Comparison of ENCODE assay signal across 9 mouse cellular contexts in the genomic region with DNA sequence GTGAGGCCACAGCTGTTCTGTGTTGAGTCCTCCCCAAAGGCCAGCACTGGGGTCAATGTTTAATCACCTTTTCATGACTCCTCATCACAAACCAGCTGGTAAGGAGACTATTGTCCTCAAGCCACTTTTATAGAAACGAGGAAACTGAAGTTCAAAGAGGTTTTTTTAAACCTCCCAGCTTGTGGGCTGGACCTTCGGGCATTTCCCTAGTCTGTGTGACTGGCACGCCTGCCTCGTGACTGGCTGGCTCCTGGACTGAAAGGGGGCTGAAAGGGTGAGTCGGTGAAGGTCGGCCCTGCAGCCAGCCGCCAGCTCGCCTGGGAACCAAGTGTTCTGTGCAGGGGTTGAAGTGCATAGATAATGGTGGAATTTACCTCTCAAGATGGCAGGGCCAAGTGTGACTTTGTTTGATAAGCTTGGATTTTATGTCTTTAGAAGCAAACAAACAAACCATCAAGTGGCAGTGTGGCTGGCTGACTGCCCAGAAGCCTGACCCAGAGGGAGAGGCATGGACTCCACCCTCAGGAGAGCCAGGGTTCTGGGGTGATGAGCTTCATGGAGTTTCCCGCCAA. TPM values are rescaled to one million over a fixed set of nuclear protein-coding genes. Genes with fewer than 3 reads are reported as not detected.
A peak's percentile ranks its signal among the peaks of the same experiment; 100 is the strongest.
DNase-seq lines count a peak whose midpoint lies in the region; ATAC-seq and TF ChIP-seq lines count a peak whose summit lies in the region.
"Had no signal": no experiment of that assay in that cellular context is flagged by ENCODE, and none has a peak within 500 bp of the region (broad histone marks: within the 10 kb centered on the region; RNA-seq: fewer than 3 reads in every experiment).

No protein-coding gene starts in this region.

- no peak for TF ChIP-seq CTCF in liver, embryonic 14.5 days (IDR thresholded peaks at IDR 0.05; ENCODE audit: low read depth)

- TF ChIP-seq EP300 in liver, embryonic 14.5 days (IDR thresholded peaks at IDR 0.05; ENCODE audit: low read depth), result peak; percentile 58

- H3K36me3 ChIP-seq in hindbrain, embryonic 10.5 days, result no peaks in the 10 kb centered on the region
- H3K36me3 ChIP-seq in hindbrain, embryonic 14.5 days (replicated peaks; ENCODE audit: control insufficient read depth, insufficient read depth), result no peaks in the 10 kb centered on the region
- no peaks in the 10 kb centered on the region for H3K36me3 ChIP-seq in liver, embryonic 14.5 days (replicated peaks; ENCODE audit: control insufficient read depth, insufficient read depth, low read depth)
- H3K36me3 ChIP-seq in stomach, embryonic 14.5 days (ENCODE audit: control insufficient read depth, insufficient read depth, low read length), result no peaks in the 10 kb centered on the region
- H3K36me3 ChIP-seq: hindbrain, embryonic 15.5 days had no signal

- no peak overlapping the region for H3K4me3 ChIP-seq in hindbrain, embryonic 10.5 days
- no peak overlapping the region for H3K4me3 ChIP-seq in hindbrain, embryonic 14.5 days (replicated peaks; ENCODE audit: low read length)
- H3K4me3 ChIP-seq in liver, embryonic 14.5 days (ENCODE audit: insufficient read depth in 1 of 2, low read depth in 2 of 2, low read length in 2 of 2), result no peak overlapping the region
- H3K4me3 ChIP-seq in stomach, embryonic 14.5 days (ENCODE audit: low read depth, low read length), result no peak overlapping the region
- H3K4me3 ChIP-seq: hindbrain, embryonic 15.5 days had no signal

- peak; percentile 35 for DNase-seq in hindbrain, embryonic 10.5 days (ENCODE audit: low spot score)
- no peak for DNase-seq in hindbrain, embryonic 14.5 days (ENCODE audit: low spot score)
- DNase-seq in embryo, embryonic 9.5 days (ENCODE audit: extremely low spot score), result peak; percentile 42
- DNase-seq in liver, embryonic 14.5 days (ENCODE audit: low read depth in 3 of 3, low spot score in 3 of 3), result peak in 1 of 3 experiments; percentile 40
- DNase-seq in right cerebral cortex, adult 2 months (ENCODE audit: low spot score in 2 of 2), result no peak
- DNase-seq in frontal cortex, adult 2 months (ENCODE audit: extremely low spot score in 1 of 2, low spot score in 1 of 2), result no peak

- H3K4me2 ChIP-seq in hindbrain, embryonic 14.5 days (replicated peaks), result no peak overlapping the region
- no peak overlapping the region for H3K4me2 ChIP-seq in liver, embryonic 14.5 days (ENCODE audit: low read depth)
- H3K4me2 ChIP-seq in stomach, embryonic 14.5 days (replicated peaks; ENCODE audit: low read depth, low read length), result no peak overlapping the region
- H3K4me2 ChIP-seq: hindbrain, embryonic 15.5 days had no signal

- WGBS in hindbrain, embryonic 10.5 days, result 41% methylated on average over 9 of the region's 9 CpGs
- WGBS in hindbrain, embryonic 14.5 days, result 28% methylated on average over 9 of the region's 9 CpGs
- WGBS in liver, embryonic 14.5 days (ENCODE audit: insufficient replicate concordance), result 14% methylated on average over 9 of the region's 9 CpGs
- 43% methylated on average over 9 of the region's 9 CpGs for WGBS in stomach, embryonic 14.5 days

- H3K27ac ChIP-seq in hindbrain, embryonic 10.5 days, result peak overlapping the region; percentile 47
- no peak overlapping the region for H3K27ac ChIP-seq in hindbrain, embryonic 14.5 days
- H3K27ac ChIP-seq in liver, embryonic 14.5 days, result no peak overlapping the region
- peak overlapping the region; percentile 39; the same call in 1 of the 2 replicates for H3K27ac ChIP-seq in stomach, embryonic 14.5 days (ENCODE audit: low read length)
- H3K27ac ChIP-seq: hindbrain, embryonic 15.5 days had no signal

- 0 out of 2 replicates have a peak, but pooled peaks cover 3% of the 10 kb centered on the region for H3K9me3 ChIP-seq in hindbrain, embryonic 10.5 days
- H3K9me3 ChIP-seq in hindbrain, embryonic 14.5 days (ENCODE audit: control insufficient read depth, low read length), result no peaks in the 10 kb centered on the region
- no peaks in the 10 kb centered on the region for H3K9me3 ChIP-seq in liver, embryonic 14.5 days (ENCODE audit: control insufficient read depth, low read length)
- no peaks in the 10 kb centered on the region for H3K9me3 ChIP-seq in stomach, embryonic 14.5 days (ENCODE audit: control insufficient read depth, low read depth, low read length)
- H3K9me3 ChIP-seq: hindbrain, embryonic 15.5 days had no signal

- no peak for ATAC-seq in hindbrain, embryonic 14.5 days (ENCODE audit: low FRiP score)
- ATAC-seq in hematopoietic stem cell, adult 5-6 weeks (replicated peaks in 1 of 2; ENCODE audit: insufficient read depth in 1 of 2, low FRiP score in 2 of 2, low TSS enrichment in 1 of 2, low read depth in 1 of 2, poor library complexity in 2 of 2, severe bottlenecking in 2 of 2), result peak; percentile 76 to 86
- ATAC-seq in liver, embryonic 14.5 days (ENCODE audit: insufficient read depth), result peak; percentile 63; the same call in 1 of the 2 replicates
- ATAC-seq in stomach, embryonic 14.5 days (ENCODE audit: insufficient number of reproducible peaks, insufficient read depth, low FRiP score, low read depth), result peak; percentile 69

- H3K4me1 ChIP-seq in hindbrain, embryonic 10.5 days (replicated peaks), result peaks cover 41% of the 10 kb centered on the region
- peaks cover 15% of the 10 kb centered on the region; the same call in 1 of the 2 replicates for H3K4me1 ChIP-seq in hindbrain, embryonic 14.5 days (replicated peaks; ENCODE audit: control insufficient read depth, insufficient read depth, low read length)
- H3K4me1 ChIP-seq in liver, embryonic 14.5 days (replicated peaks; ENCODE audit: control insufficient read depth in 2 of 2, insufficient read depth in 2 of 2, low read length in 1 of 2), result peaks cover 0 to 27% of the 10 kb centered on the region in 2 experiments; a peak in 2 of 4 replicates
- H3K4me1 ChIP-seq in stomach, embryonic 14.5 days (ENCODE audit: control insufficient read depth, insufficient read depth, low read length), result peaks cover 26% of the 10 kb centered on the region

- H3K9ac ChIP-seq in hindbrain, embryonic 14.5 days, result no peak overlapping the region
- H3K9ac ChIP-seq in liver, embryonic 14.5 days (replicated peaks), result no peak overlapping the region
- no peak overlapping the region for H3K9ac ChIP-seq in stomach, embryonic 14.5 days (replicated peaks; ENCODE audit: low read depth, low read length)
- H3K9ac ChIP-seq: hindbrain, embryonic 15.5 days had no signal

- H3K27me3 ChIP-seq in hindbrain, embryonic 10.5 days (ENCODE audit: insufficient read depth, poor library complexity, severe bottlenecking), result no peaks in the 10 kb centered on the region
- no peaks in the 10 kb centered on the region for H3K27me3 ChIP-seq in hindbrain, embryonic 14.5 days (ENCODE audit: control insufficient read depth, insufficient read depth, low read length)
- no peaks in the 10 kb centered on the region for H3K27me3 ChIP-seq in liver, embryonic 14.5 days (ENCODE audit: control insufficient read depth, insufficient read depth, low read length)
- H3K27me3 ChIP-seq in stomach, embryonic 14.5 days (ENCODE audit: control insufficient read depth, insufficient read depth, low read length), result no peaks in the 10 kb centered on the region
- H3K27me3 ChIP-seq: hindbrain, embryonic 15.5 days had no signal

RNA-seq across cellular contexts. Expression of gene Bcl2l11, which starts 54.1 kb away (rescaled TPM):
- 26.2 and 27.4 TPM in 2 replicates for polyA plus RNA-seq in hindbrain, embryonic 10.5 days (2016; fragmentation: Nextera tagmentation; extraction: Ambion mirVana)
- polyA plus RNA-seq in hindbrain, embryonic 14.5 days (2014; fragmentation: Nextera tagmentation; extraction: Ambion mirVana), result 12.2 and 12.9 TPM in 2 replicates
- total RNA-seq in hematopoietic stem cell, adult 5-6 weeks (2017), result 57.4 and 78.4 TPM in 2 replicates
- polyA plus RNA-seq in liver, embryonic 14.5 days (2012; rRNA removed), result 4.5 and 5.0 TPM in 2 replicates
- polyA plus RNA-seq in liver, embryonic 14.5 days (2014; fragmentation: Nextera tagmentation; extraction: Ambion mirVana), result 3.3 and 4.0 TPM in 2 replicates
- 19.9 and 22.6 TPM in 2 replicates for polyA plus RNA-seq in stomach, embryonic 14.5 days (2014; fragmentation: Nextera tagmentation; extraction: Ambion mirVana)
- polyA plus RNA-seq in frontal cortex, adult 2 months (2012; rRNA removed), result 6.5 and 8.1 TPM in 2 replicates

Comparison
In these comparisons a context has a peak if more than half of its experiments do, and no peak if none do; other contexts are left out.
1. DNase-seq: peak in hindbrain, embryonic 10.5 days (single experiment) and embryo, embryonic 9.5 days (single experiment); none in hindbrain, embryonic 14.5 days (single experiment), right cerebral cortex, adult 2 months (0 of 2) and frontal cortex, adult 2 months (0 of 2).
2. H3K27ac ChIP-seq: peak in hindbrain, embryonic 10.5 days (single experiment) and stomach, embryonic 14.5 days (single experiment); none in hindbrain, embryonic 14.5 days (single experiment) and liver, embryonic 14.5 days (single experiment).